Mouse (Mus musculus): ENCODE results near the gene Gm20671.
"Not testable (repeated sequence)": the region's sequence is repeated elsewhere in the genome, so short reads cannot be mapped to it uniquely, and the experiment has no call there.

DNA sequence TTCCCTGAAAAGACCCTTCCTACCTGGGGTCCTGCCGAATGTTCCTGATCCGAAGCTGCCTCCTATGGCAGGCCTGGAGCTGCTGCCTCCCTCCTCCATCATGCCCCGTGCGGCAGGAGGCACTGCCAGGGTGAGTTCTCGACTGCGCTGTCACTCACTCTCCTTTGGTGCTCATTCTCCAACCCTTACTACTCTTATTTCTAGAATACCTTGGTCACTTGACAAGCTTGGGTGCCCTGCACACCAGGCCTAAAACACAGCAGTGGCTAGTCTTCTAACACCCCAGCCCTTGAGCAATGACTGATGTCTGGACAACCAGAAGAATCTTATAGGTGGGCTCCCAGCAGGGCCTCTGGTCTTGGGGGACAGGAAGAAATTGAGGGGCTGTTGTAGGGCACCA lies 93.0 kb downstream of the Gm20671 start:
- TF ChIP-seq CTCF (IDR thresholded peaks at IDR 0.05; ENCODE audit: control insufficient read depth, insufficient read depth, low read length); POLR2A (IDR thresholded peaks at IDR 0.05; ENCODE audit: borderline replicate concordance, control insufficient read depth, low read depth, low read length): not testable (repeated sequence)
